Mouse (Mus musculus): ENCODE data around the gene Ehd1. TPM values are rescaled to one million over a fixed set of nuclear protein-coding genes. Genes with fewer than 3 reads are reported as not detected.
"Not testable (repeated sequence)": the region's sequence is repeated elsewhere in the genome, so short reads cannot be mapped to it uniquely, and the experiment has no call there.

The Ehd1 gene
- total RNA-seq, 1 experiment from 2014 or later: 148 TPM

- no peak for ATAC-seq (ENCODE audit: extremely low read depth, insufficient number of reproducible peaks, low FRiP score, poor library complexity, severe bottlenecking)
Measured at GRCm38 (mm10) chr19:6273998-6274608, 2.4 kb upstream of the Ehd1 start.

- peak; percentile 27 for ATAC-seq (ENCODE audit: extremely low read depth, insufficient number of reproducible peaks, low FRiP score, poor library complexity, severe bottlenecking)
Measured at GRCm38 (mm10) chr19:6275740-6276389, 660 bp upstream of the Ehd1 start.

GRCm38 (mm10) chr19:6277661-6278438 is 1.3 kb downstream of the Ehd1 start:
- peak; percentile 36; the same call in 1 of the 2 replicates for ATAC-seq (ENCODE audit: extremely low read depth, insufficient number of reproducible peaks, low FRiP score, poor library complexity, severe bottlenecking)

GRCm38 (mm10) chr19:6278439-6279073 is 2.0 kb downstream of the Ehd1 start:
- no peak for ATAC-seq (ENCODE audit: extremely low read depth, insufficient number of reproducible peaks, low FRiP score, poor library complexity, severe bottlenecking)

GRCm38 (mm10) chr19:6279481-6280144 is 3.1 kb downstream of the Ehd1 start:
- no peak for ATAC-seq (ENCODE audit: extremely low read depth, insufficient number of reproducible peaks, low FRiP score, poor library complexity, severe bottlenecking)

GRCm38 (mm10) chr19:6280554-6280953 is 4.0 kb downstream of the Ehd1 start:
- no peak for ATAC-seq (ENCODE audit: extremely low read depth, insufficient number of reproducible peaks, low FRiP score, poor library complexity, severe bottlenecking)

GRCm38 (mm10) chr19:6281122-6282020 is 4.8 kb downstream of the Ehd1 start:
- ATAC-seq (ENCODE audit: extremely low read depth, insufficient number of reproducible peaks, low FRiP score, poor library complexity, severe bottlenecking): no peak

GRCm38 (mm10) chr19:6283001-6283400 is 6.5 kb downstream of the Ehd1 start:
- no peak for ATAC-seq (ENCODE audit: extremely low read depth, insufficient number of reproducible peaks, low FRiP score, poor library complexity, severe bottlenecking)

GRCm38 (mm10) chr19:6284502-6284901 is 8.0 kb downstream of the Ehd1 start:
- no peak for ATAC-seq (ENCODE audit: extremely low read depth, insufficient number of reproducible peaks, low FRiP score, poor library complexity, severe bottlenecking)

GRCm38 (mm10) chr19:6285226-6285625 is 8.7 kb downstream of the Ehd1 start:
- ATAC-seq (ENCODE audit: extremely low read depth, insufficient number of reproducible peaks, low FRiP score, poor library complexity, severe bottlenecking): no peak

- no peak for ATAC-seq (ENCODE audit: extremely low read depth, insufficient number of reproducible peaks, low FRiP score, poor library complexity, severe bottlenecking)
Measured at GRCm38 (mm10) chr19:6285632-6286433, 9.3 kb downstream of the Ehd1 start.

- no peak for ATAC-seq (ENCODE audit: extremely low read depth, insufficient number of reproducible peaks, low FRiP score, poor library complexity, severe bottlenecking)
Measured at GRCm38 (mm10) chr19:6286434-6287401, 10.2 kb downstream of the Ehd1 start.

GRCm38 (mm10) chr19:6288236-6288894 is 11.8 kb downstream of the Ehd1 start:
- ATAC-seq (ENCODE audit: extremely low read depth, insufficient number of reproducible peaks, low FRiP score, poor library complexity, severe bottlenecking): no peak

- no peak for ATAC-seq (ENCODE audit: extremely low read depth, insufficient number of reproducible peaks, low FRiP score, poor library complexity, severe bottlenecking)
Measured at GRCm38 (mm10) chr19:6289696-6290238, 13.2 kb downstream of the Ehd1 start.

GRCm38 (mm10) chr19:6290720-6291116 is 14.2 kb downstream of the Ehd1 start:
- not testable (repeated sequence) for ATAC-seq (ENCODE audit: extremely low read depth, insufficient number of reproducible peaks, low FRiP score, poor library complexity, severe bottlenecking)
